Mouse (Mus musculus) stomach, postnatal 0 days (tissue): ENCODE data around the gene Ndufa8.

Experiments
- CTCF ChIP-seq: IDR thresholded peaks from 2 replicates; pipeline ENCODE4 v1.5.1; 2016; ENCODE audit warnings: antibody characterized with exemption, low read depth, mild to moderate bottlenecking, moderate library complexity
- EP300 ChIP-seq: optimal IDR thresholded peaks from 2 replicates; pipeline ENCODE3; 2016; ENCODE audit warnings: antibody characterized with exemption

- TF ChIP-seq CTCF (no peak), EP300 (no peak)
Measured at GRCm38 (mm10) chr2:36081446-36081845, 32.2 kb upstream of the Ndufa8 start.
